ENCODE assay signal across 9 mouse cellular contexts in the genomic region with DNA sequence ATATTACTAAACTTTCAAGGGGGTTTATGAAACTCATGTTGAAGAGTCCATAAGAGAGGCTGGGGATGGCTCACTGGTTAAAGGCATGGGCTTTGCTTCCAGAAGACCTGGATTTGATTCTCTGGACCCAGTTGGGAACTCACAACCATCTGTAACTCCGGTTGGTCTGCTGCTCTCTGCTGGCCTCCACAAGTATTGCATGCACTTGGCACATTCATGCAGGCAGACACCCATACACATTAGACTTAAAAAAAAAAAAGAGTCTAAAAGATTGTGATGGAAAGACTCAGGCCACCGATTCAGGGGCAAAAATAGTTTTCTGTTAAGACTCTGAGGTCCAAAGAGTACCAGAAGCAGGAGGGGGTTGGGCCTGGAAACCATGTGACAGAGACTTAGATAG. TPM values are rescaled to one million over a fixed set of nuclear protein-coding genes. Genes with fewer than 3 reads are reported as not detected.
A peak's percentile ranks its signal among the peaks of the same experiment; 100 is the strongest.
DNase-seq lines count a peak whose midpoint lies in the region; ATAC-seq and TF ChIP-seq lines count a peak whose summit lies in the region.
"Had no signal": no experiment of that assay in that cellular context is flagged by ENCODE, and none has a peak within 500 bp of the region (broad histone marks: within the 10 kb centered on the region; RNA-seq: fewer than 3 reads in every experiment).

No protein-coding gene starts in this region.

- H3K4me2 ChIP-seq in stomach, embryonic 15.5 days, result no peak overlapping the region
- H3K4me2 ChIP-seq: lung, embryonic 15.5 days had no signal

- H3K79me2 ChIP-seq in heart, adult 2 months (replicated peaks; ENCODE audit: control insufficient read depth, insufficient read depth, low read length), result no peaks in the 10 kb centered on the region

- H3K9me3 ChIP-seq in stomach, embryonic 15.5 days, result no peaks in the 10 kb centered on the region
- H3K9me3 ChIP-seq: lung, embryonic 15.5 days had no signal

- no peaks in the 10 kb centered on the region for H3K36me3 ChIP-seq in heart, adult 2 months (ENCODE audit: control insufficient read depth, insufficient read depth, low read length)
- peaks cover 66% of the 10 kb centered on the region for H3K36me3 ChIP-seq in stomach, embryonic 15.5 days

- H3K27ac ChIP-seq in heart, adult 2 months, result no peak overlapping the region
- peak overlapping the region; percentile 9; the same call in 1 of the 2 replicates for H3K27ac ChIP-seq in stomach, embryonic 15.5 days
- H3K27ac ChIP-seq: lung, embryonic 15.5 days had no signal

- no peak for TF ChIP-seq POLR2A in heart, adult 2 months (IDR thresholded peaks at IDR 0.05; ENCODE audit: insufficient read depth, low read depth, low read length)

- H3K9ac ChIP-seq in heart, adult 2 months (ENCODE audit: low read depth, low read length), result no peak overlapping the region
- H3K9ac ChIP-seq in stomach, embryonic 15.5 days, result no peak overlapping the region
- H3K9ac ChIP-seq: lung, embryonic 15.5 days had no signal

- peak; percentile 48 for DNase-seq in cerebellum, adult 11-12 months
- peak; percentile 65 for DNase-seq in MN1 (ENCODE audit: low spot score)
- DNase-seq in cerebellum, postnatal 4 days (ENCODE audit: low spot score in 2 of 2), result peak; percentile 72 to 80
- peak; percentile 61 to 77 for DNase-seq in heart, adult 2 months
- DNase-seq in layer of hippocampus, adult 9-11 months, result peak; percentile 67
- DNase-seq in lung, postnatal 36 days, result peak; percentile 90

- peak; percentile 86 for TF ChIP-seq CTCF in heart, adult 2 months (IDR thresholded peaks at IDR 0.05)

- intact Hi-C loops in heart, adult 2 months (cut with DNase I), result no loop called here

- no peaks in the 10 kb centered on the region for H3K4me1 ChIP-seq in heart, adult 2 months (ENCODE audit: control insufficient read depth, insufficient read depth, low read length)
- H3K4me1 ChIP-seq in stomach, embryonic 15.5 days, result peaks cover 2% of the 10 kb centered on the region; the same call in 1 of the 2 replicates
- H3K4me1 ChIP-seq: lung, embryonic 15.5 days had no signal

- no peak for ATAC-seq in cerebellum, adult (ENCODE audit: insufficient number of reproducible peaks, low FRiP score, low TSS enrichment)
- no peak for ATAC-seq in stomach, embryonic 15.5 days (ENCODE audit: insufficient read depth, low FRiP score, low read depth)

- TF ChIP-seq EP300 in heart, adult 2 months (IDR thresholded peaks at IDR 0.05; ENCODE audit: insufficient read depth, low read depth, low read length), result no peak

- H3K4me3 ChIP-seq in heart, adult 2 months, result no peak overlapping the region
- no peak overlapping the region for H3K4me3 ChIP-seq in stomach, embryonic 15.5 days (replicated peaks)
- H3K4me3 ChIP-seq: lung, embryonic 15.5 days had no signal

- H3K27me3 ChIP-seq in heart, adult 2 months (ENCODE audit: control insufficient read depth, insufficient read depth, low read length), result no peaks in the 10 kb centered on the region
- H3K27me3 ChIP-seq in stomach, embryonic 15.5 days (replicated peaks), result no peaks in the 10 kb centered on the region
- H3K27me3 ChIP-seq: lung, embryonic 15.5 days had no signal

- 29% methylated on average over 2 of the region's 2 CpGs for WGBS in heart, adult 2 months
- 39% methylated on average over 2 of the region's 2 CpGs for WGBS in stomach, embryonic 15.5 days

RNA-seq across cellular contexts. Expression of a gene that starts 8.1 kb away (rescaled TPM):
- 10 to 100 TPM; 24.2 to 25.3 TPM for total RNA-seq in heart, adult 2 months (2021)
- polyA plus RNA-seq in heart, adult 2 months (2012; rRNA removed), result 14.6 and 16.2 TPM in 2 replicates
- 111 and 122 TPM in 2 replicates for polyA plus RNA-seq in stomach, embryonic 15.5 days (2015; fragmentation: Nextera tagmentation; extraction: Ambion mirVana)

RNA-seq across cellular contexts. Expression of a gene that starts 13.0 kb away (rescaled TPM):
- 100 to 1,000 TPM; 154 to 181 TPM for total RNA-seq in heart, adult 2 months (2021)
- polyA plus RNA-seq in heart, adult 2 months (2012; rRNA removed), result 200 and 205 TPM in 2 replicates
- 473 and 509 TPM in 2 replicates for polyA plus RNA-seq in stomach, embryonic 15.5 days (2015; fragmentation: Nextera tagmentation; extraction: Ambion mirVana)

RNA-seq across cellular contexts. Expression of a gene that starts 13.2 kb away (rescaled TPM):
- 1 to 10 TPM; 3.7 to 4.5 TPM for total RNA-seq in heart, adult 2 months (2021)
- 2.9 and 3.8 TPM in 2 replicates for polyA plus RNA-seq in heart, adult 2 months (2012; rRNA removed)
- 86.3 and 92.0 TPM in 2 replicates for polyA plus RNA-seq in stomach, embryonic 15.5 days (2015; fragmentation: Nextera tagmentation; extraction: Ambion mirVana)

RNA-seq across cellular contexts. Expression of a gene that starts 49.8 kb away (rescaled TPM):
- 1 to 10 TPM; 3.9 to 4.7 TPM for total RNA-seq in heart, adult 2 months (2021)
- 6.0 and 6.5 TPM in 2 replicates for polyA plus RNA-seq in heart, adult 2 months (2012; rRNA removed)
- 17.5 and 17.8 TPM in 2 replicates for polyA plus RNA-seq in stomach, embryonic 15.5 days (2015; fragmentation: Nextera tagmentation; extraction: Ambion mirVana)

Comparison
In these comparisons a context has a peak if more than half of its experiments do, and no peak if none do; other contexts are left out.
1. RNA of a gene that starts 13.2 kb away (polyA plus RNA-seq): 86.3 to 92.0 TPM in stomach, embryonic 15.5 days; 2.9 to 3.8 TPM in heart, adult 2 months; every median in the first group is over 10 times any median in the second.
2. Peak in every context shown above with its lines, with median percentiles within 50 percentile points of each other: DNase-seq.